Mouse (Mus musculus): ENCODE measurements around the gene Dcaf10. TPM values are rescaled to one million over a fixed set of nuclear protein-coding genes. Genes with fewer than 3 reads are reported as not detected.

Gene Dcaf10
- polyA plus RNA-seq, 1 experiment from 2014 or later, result 12.3 TPM

DNA sequence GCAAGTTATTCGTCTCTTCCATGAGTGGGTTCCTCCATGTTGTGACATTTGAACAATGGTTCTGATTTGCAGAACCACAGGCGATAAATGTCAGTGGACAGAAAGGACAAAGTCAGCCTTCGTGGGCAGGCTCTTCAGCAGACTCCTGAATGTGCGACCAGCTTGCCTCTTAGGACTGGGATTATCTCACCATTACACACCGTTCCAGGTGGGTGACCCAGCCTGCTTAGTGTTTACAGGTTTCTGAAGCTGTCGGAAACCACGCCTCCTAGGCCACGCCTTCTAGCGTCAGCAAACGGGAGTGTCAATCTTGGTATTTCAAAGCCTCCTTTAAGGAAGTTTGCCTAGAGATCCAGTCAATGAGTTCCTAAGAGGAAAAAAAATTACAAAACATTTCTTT, 67.4 kb downstream of the Dcaf10 start:
- DNase-seq (ENCODE audit: low spot score, missing footprints) (peak; percentile 94), ATAC-seq (ENCODE audit: low FRiP score) (0 out of 2 replicates have a peak, but pooled peaks have one; percentile 19)
- Histone ChIP-seq H3K9me3 (ENCODE audit: control insufficient read depth, low read length) (no peaks in the 10 kb centered on the region), H3K36me3 (ENCODE audit: control insufficient read depth, insufficient read depth, low read length) (no peaks in the 10 kb centered on the region; the same call in 1 of the 2 replicates), H3K4me3 (ENCODE audit: low read depth, low read length) (peak overlapping the region; percentile 95), H3K9ac (ENCODE audit: low read length) (peak overlapping the region; percentile 96), H3K27me3 (ENCODE audit: control insufficient read depth, insufficient read depth, low read length) (no peaks in the 10 kb centered on the region; the same call in 1 of the 2 replicates), H3K4me2 (peak overlapping the region; percentile 81), H3K4me1 (ENCODE audit: control insufficient read depth, insufficient read depth, low read length) (peaks cover 9% of the 10 kb centered on the region; the same call in 1 of the 2 replicates), H3K27ac (ENCODE audit: low read depth, low read length) (no peak overlapping the region)
- 2% methylated on average over 10 of the region's 10 CpGs for WGBS

DNA sequence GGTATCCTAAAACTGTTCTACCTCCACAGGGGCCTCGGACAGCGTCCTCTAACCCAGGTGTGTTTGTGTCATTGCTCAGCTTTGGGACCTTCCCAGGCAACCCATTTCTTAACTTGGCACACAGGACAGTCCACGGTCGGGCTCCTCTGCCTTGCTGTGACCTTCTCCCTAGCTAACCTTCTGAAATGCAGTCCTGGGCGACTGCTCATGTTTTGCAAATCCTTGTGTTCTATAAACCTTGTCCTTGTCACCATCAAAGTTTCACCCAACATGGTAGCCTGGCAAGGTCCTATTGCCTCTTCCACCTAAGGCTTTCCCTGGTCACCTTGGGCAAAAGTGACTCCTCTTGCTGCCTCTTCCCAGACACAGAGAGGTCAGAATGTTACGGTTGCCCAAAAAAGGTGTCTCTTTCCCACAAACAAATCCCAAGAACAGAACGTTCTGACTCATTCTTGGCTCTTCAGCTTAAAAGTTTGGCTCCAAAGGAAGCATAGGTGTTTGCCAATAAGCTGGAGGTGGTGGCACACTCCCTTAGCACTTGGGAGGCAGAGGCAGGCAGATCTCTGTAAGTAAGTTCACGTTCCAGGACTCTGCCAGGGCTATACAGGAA, 69.4 kb downstream of the Dcaf10 start:
- Histone ChIP-seq H3K9ac (ENCODE audit: low read length) (no peak overlapping the region), H3K36me3 (ENCODE audit: control insufficient read depth, insufficient read depth, low read length) (no peaks in the 10 kb centered on the region), H3K27me3 (ENCODE audit: control insufficient read depth, insufficient read depth, low read length) (no peaks in the 10 kb centered on the region; the same call in none of the 2 replicates), H3K9me3 (ENCODE audit: control insufficient read depth, low read length) (no peaks in the 10 kb centered on the region), H3K4me1 (ENCODE audit: control insufficient read depth, insufficient read depth, low read length) (peaks cover 9% of the 10 kb centered on the region; the same call in 1 of the 2 replicates), H3K4me2 (no peak overlapping the region), H3K4me3 (ENCODE audit: low read depth, low read length) (no peak overlapping the region), H3K27ac (ENCODE audit: low read depth, low read length) (no peak overlapping the region)
- DNase-seq (ENCODE audit: low spot score, missing footprints) (peak; percentile 69), ATAC-seq (ENCODE audit: low FRiP score) (no peak)
- 83% methylated on average over 8 of the region's 8 CpGs for WGBS

DNA sequence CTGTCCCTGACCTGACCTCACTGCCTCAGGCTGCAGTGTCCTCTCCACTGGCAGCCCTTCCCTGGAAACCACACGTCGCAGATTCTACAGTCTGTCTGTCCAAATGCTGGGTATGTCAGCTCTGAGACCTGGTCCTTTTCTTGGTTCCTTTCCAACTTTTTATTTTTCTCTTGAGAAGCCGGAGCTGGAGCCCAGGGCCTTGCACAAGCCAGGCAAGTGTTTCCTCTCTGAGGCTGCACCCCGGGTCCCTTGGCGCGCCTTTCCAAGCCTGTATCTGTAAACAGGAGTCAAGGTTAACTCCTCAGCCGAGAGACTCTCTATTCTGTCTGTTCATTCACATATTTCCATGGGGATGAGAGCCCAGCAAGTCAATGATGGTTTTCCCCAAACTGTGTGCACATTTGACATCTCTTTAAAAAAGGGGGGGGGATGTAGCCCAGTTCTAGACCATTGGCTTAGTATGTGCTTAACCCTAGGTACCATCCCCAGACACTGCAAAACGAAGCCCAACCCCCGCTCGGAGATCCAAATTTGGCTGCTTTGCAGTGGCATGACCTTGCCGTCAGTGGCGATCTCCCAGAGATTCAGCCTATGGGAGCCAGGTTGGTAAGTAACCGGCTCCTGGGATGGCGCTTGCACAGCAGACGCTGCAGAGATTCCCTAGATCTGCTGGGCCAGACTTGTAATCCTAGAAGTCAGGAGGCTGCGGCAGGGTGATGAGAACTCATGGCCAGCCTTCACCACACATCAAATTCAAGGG, 70.7 kb downstream of the Dcaf10 start:
- ATAC-seq (ENCODE audit: low FRiP score) (no peak), DNase-seq (ENCODE audit: low spot score, missing footprints) (no peak)
- no peak overlapping the region for H3K4me2 ChIP-seq
- no peaks in the 10 kb centered on the region for H3K36me3 ChIP-seq (ENCODE audit: control insufficient read depth, insufficient read depth, low read length)
- WGBS, result 74% methylated on average over 16 of the region's 16 CpGs
- no peak overlapping the region for H3K9ac ChIP-seq (ENCODE audit: low read length)
- H3K9me3 ChIP-seq (ENCODE audit: control insufficient read depth, low read length), result no peaks in the 10 kb centered on the region
- no peaks in the 10 kb centered on the region; the same call in none of the 2 replicates for H3K27me3 ChIP-seq (ENCODE audit: control insufficient read depth, insufficient read depth, low read length)
- H3K27ac ChIP-seq (ENCODE audit: low read depth, low read length), result no peak overlapping the region
- peaks cover 4% of the 10 kb centered on the region; the same call in 1 of the 2 replicates for H3K4me1 ChIP-seq (ENCODE audit: control insufficient read depth, insufficient read depth, low read length)
- no peak overlapping the region for H3K4me3 ChIP-seq (ENCODE audit: low read depth, low read length)

DNA sequence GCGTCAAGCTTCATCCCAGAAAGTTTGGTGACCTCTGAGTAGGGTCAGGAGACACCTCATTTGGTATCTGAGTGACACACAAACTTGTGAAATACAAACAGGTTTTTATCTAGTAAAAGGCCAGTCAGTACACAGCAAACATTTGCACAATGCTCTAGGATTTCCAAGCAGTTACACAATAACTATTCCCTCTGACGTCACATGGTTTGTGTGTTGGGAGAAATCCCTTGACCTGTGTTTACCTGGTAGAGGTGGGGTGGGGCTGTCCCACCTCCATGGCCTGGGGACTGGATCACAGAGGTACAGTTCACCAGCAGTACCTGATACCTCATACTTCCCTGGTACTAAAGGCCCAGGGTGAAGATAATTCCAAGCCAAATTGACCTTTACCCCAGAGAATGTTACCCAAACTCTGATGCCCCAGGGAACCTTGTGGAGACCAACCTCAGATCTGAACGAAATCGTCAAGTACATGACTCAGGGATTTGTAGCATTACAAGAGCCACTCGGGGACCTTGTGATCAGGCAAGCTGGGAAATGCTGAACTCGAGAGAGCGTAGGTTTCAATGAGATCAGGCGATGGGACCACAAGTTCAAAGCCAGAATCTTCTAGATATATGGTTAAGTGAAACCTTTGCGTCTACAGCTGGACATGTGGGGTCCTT, 71.9 kb downstream of the Dcaf10 start:
- Histone ChIP-seq H3K4me3 (ENCODE audit: low read depth, low read length) (no peak overlapping the region), H3K36me3 (ENCODE audit: control insufficient read depth, insufficient read depth, low read length) (no peaks in the 10 kb centered on the region), H3K27ac (ENCODE audit: low read depth, low read length) (no peak overlapping the region), H3K9me3 (ENCODE audit: control insufficient read depth, low read length) (no peaks in the 10 kb centered on the region), H3K9ac (ENCODE audit: low read length) (no peak overlapping the region), H3K27me3 (ENCODE audit: control insufficient read depth, insufficient read depth, low read length) (no peaks in the 10 kb centered on the region; the same call in none of the 2 replicates), H3K4me2 (no peak overlapping the region), H3K4me1 (ENCODE audit: control insufficient read depth, insufficient read depth, low read length) (peaks cover 4% of the 10 kb centered on the region; the same call in 1 of the 2 replicates)
- ATAC-seq (ENCODE audit: low FRiP score) (no peak), DNase-seq (ENCODE audit: low spot score, missing footprints) (no peak)
- 81% methylated on average over 9 of the region's 9 CpGs for WGBS

DNA sequence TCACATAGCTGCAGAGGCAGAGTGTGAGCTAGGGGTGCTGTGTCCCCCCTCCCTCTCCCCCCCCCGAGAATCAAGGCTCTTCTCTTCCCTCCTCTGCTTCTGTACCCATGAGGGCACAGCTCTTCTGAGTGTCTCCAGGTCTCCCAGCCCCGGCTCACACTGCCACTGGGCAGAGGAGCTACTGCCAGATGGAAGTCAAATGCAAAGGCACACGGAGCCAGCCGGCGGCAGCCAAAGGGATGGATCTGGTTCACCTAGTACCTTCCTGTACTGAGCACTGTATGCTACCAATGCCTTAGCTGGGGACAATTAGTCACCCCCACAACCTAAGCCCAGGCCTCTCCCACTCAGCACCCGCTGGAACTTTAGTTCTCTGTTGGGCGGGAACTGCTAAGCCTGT, 74.4 kb downstream of the Dcaf10 start:
- Histone ChIP-seq H3K4me3 (ENCODE audit: low read depth, low read length) (no peak overlapping the region), H3K9ac (ENCODE audit: low read length) (no peak overlapping the region), H3K4me2 (no peak overlapping the region), H3K9me3 (ENCODE audit: control insufficient read depth, low read length) (no peaks in the 10 kb centered on the region), H3K36me3 (ENCODE audit: control insufficient read depth, insufficient read depth, low read length) (no peaks in the 10 kb centered on the region), H3K27me3 (ENCODE audit: control insufficient read depth, insufficient read depth, low read length) (no peaks in the 10 kb centered on the region; the same call in none of the 2 replicates), H3K4me1 (ENCODE audit: control insufficient read depth, insufficient read depth, low read length) (no peaks in the 10 kb centered on the region), H3K27ac (ENCODE audit: low read depth, low read length) (no peak overlapping the region)
- DNase-seq (ENCODE audit: low spot score, missing footprints), result no peak
- WGBS, result 68% methylated on average over 7 of the region's 7 CpGs
- ATAC-seq (ENCODE audit: low FRiP score), result no peak

DNA sequence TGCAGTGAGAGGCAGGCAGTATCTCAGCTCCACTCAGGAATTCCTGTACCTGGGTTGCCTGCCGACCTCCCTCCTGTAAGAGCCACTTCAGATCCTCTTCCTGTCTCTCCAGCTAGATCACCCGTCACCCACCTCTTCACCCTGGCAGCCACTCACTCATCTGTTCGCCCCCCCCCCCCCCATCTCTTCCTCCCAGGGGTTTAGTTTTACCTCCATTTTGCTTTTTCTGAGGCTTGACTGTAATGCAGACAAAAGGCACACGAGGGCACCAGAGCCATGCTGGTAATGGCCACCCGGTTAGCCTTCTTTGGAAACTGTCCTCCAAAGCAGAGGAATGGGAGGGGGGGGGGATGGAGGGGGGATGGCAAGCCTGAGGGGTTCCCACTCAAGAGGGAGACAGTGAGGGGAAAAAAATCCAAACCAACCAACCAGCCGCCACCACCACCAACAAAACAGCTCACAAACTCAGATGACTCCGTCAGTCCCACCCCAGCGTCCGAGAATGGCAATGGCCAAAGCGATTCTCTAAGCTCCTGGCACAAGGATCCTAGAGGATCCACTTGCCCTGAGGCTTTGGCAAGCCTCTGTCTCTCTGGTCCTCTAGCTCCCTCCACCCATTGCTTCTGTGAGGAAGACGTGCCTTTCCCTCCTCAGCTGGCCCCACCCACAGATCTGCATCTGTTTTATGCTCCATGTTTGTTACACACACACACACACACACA, 76.5 kb downstream of the Dcaf10 start:
- H3K4me2 ChIP-seq, result no peak overlapping the region
- no peak overlapping the region for H3K9ac ChIP-seq (ENCODE audit: low read length)
- H3K27me3 ChIP-seq (ENCODE audit: control insufficient read depth, insufficient read depth, low read length), result no peaks in the 10 kb centered on the region; the same call in none of the 2 replicates
- no peak overlapping the region for H3K4me3 ChIP-seq (ENCODE audit: low read depth, low read length)
- H3K4me1 ChIP-seq (ENCODE audit: control insufficient read depth, insufficient read depth, low read length), result no peaks in the 10 kb centered on the region
- ATAC-seq (ENCODE audit: low FRiP score) (peak; percentile 40), DNase-seq (ENCODE audit: low spot score, missing footprints) (peak; percentile 97)
- H3K36me3 ChIP-seq (ENCODE audit: control insufficient read depth, insufficient read depth, low read length), result no peaks in the 10 kb centered on the region
- H3K27ac ChIP-seq (ENCODE audit: low read depth, low read length), result no peak overlapping the region
- H3K9me3 ChIP-seq (ENCODE audit: control insufficient read depth, low read length), result no peaks in the 10 kb centered on the region
- WGBS, result 23% methylated on average over 11 of the region's 11 CpGs

DNA sequence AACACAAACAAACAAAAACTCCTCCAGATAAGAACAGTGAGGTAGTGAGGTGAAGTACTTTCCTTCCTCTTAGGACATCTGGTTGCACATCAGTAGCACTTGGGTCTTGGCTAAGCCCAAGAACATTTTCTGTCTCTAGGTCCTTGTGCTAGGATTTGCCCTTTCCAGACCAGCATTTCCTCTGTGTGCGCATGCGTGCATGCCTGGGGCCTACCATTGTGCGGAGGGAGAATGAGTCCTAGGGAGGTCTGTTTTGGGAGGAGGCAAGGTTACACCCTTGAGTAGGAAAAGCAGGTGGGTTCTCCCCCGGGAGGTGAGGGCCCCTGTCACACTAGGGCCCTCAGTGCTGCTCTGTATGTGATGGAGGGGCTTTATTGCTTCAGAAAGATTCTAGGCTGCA, 77.2 kb downstream of the Dcaf10 start:
- no peak overlapping the region for H3K4me3 ChIP-seq (ENCODE audit: low read depth, low read length)
- WGBS, result 77% methylated on average over 4 of the region's 4 CpGs
- H3K9ac ChIP-seq (ENCODE audit: low read length), result no peak overlapping the region
- no peaks in the 10 kb centered on the region for H3K9me3 ChIP-seq (ENCODE audit: control insufficient read depth, low read length)
- DNase-seq (ENCODE audit: low spot score, missing footprints) (no peak), ATAC-seq (ENCODE audit: low FRiP score) (no peak)
- peaks cover 3% of the 10 kb centered on the region for H3K4me1 ChIP-seq (ENCODE audit: control insufficient read depth, insufficient read depth, low read length)
- no peak overlapping the region for H3K27ac ChIP-seq (ENCODE audit: low read depth, low read length)
- no peaks in the 10 kb centered on the region; the same call in 1 of the 2 replicates for H3K27me3 ChIP-seq (ENCODE audit: control insufficient read depth, insufficient read depth, low read length)
- H3K36me3 ChIP-seq (ENCODE audit: control insufficient read depth, insufficient read depth, low read length), result no peaks in the 10 kb centered on the region
- H3K4me2 ChIP-seq, result no peak overlapping the region

DNA sequence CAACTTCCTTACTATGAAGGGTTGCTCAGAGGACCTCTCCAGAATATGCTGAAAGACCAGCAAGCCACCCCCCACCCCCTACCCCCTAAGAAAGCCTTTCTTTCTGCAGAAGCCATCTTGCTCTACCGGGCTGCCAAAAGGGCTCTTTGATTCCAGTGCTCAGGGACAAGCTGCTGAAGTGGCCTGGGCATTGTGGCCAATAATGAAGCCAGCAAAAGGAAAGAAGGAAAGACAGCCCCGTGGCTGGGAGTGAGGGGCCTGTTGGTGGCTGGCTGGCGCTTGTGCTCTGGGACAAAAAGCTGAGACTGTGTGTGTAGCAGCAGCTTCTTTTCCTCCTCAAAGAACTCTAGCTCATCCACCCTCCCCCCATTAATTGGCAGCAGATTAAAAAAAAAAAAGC, 78.8 kb downstream of the Dcaf10 start:
- H3K4me1 ChIP-seq (ENCODE audit: control insufficient read depth, insufficient read depth, low read length), result peaks cover 3% of the 10 kb centered on the region
- no peaks in the 10 kb centered on the region for H3K36me3 ChIP-seq (ENCODE audit: control insufficient read depth, insufficient read depth, low read length)
- ATAC-seq (ENCODE audit: low FRiP score), result no peak
- H3K27me3 ChIP-seq (ENCODE audit: control insufficient read depth, insufficient read depth, low read length), result no peaks in the 10 kb centered on the region
- H3K9me3 ChIP-seq (ENCODE audit: control insufficient read depth, low read length), result no peaks in the 10 kb centered on the region
- no peak overlapping the region; the same call in 1 of the 2 replicates for H3K27ac ChIP-seq (ENCODE audit: low read depth, low read length)
- no peak for DNase-seq (ENCODE audit: low spot score, missing footprints)
- no peak overlapping the region for H3K9ac ChIP-seq (ENCODE audit: low read length)
- H3K4me3 ChIP-seq (ENCODE audit: low read depth, low read length), result no peak overlapping the region
- H3K4me2 ChIP-seq, result no peak overlapping the region
- WGBS, result 35% methylated on average over 3 of the region's 3 CpGs

Measured in midbrain, embryonic 11.5 days (tissue).